In genomic region chr9:79970659-79971118, GRCm38 (mm10) we compare ENCODE assay signal across 12 mouse cellular contexts. TPM values are rescaled to one million over a fixed set of nuclear protein-coding genes. Genes with fewer than 3 reads are reported as not detected.
DNase-seq lines count a peak whose midpoint lies in the region; ATAC-seq and TF ChIP-seq lines count a peak whose summit lies in the region.
"Had no signal": no experiment of that assay in that cellular context is flagged by ENCODE, and none has a peak within 500 bp of the region (broad histone marks: within the 10 kb centered on the region; RNA-seq: fewer than 3 reads in every experiment).

No protein-coding gene starts in this region.

- in situ Hi-C loops in CH12.LX (cut with MboI; ENCODE audit: low pct_ligation_motif_present, low pct_unique_long_range_greater_than_20kb, low sequenced_read_pairs) = no loop called here

- ATAC-seq in heart, postnatal 0 days (ENCODE audit: insufficient read depth, low read depth) = peak; percentile 47; the same call in 1 of the 2 replicates
- no peak for ATAC-seq in forebrain, embryonic 12.5 days (ENCODE audit: low FRiP score)
- ATAC-seq: forebrain, embryonic 14.5 days had no signal

- dilution Hi-C loops in CH12.LX (cut with MboI; ENCODE audit: extremely low pct_ligation_motif_present, extremely low pct_unique_long_range_greater_than_20kb, low sequenced_read_pairs) = no loop called here

- no peaks in the 10 kb centered on the region for H3K36me3 ChIP-seq in CH12.LX (replicated peaks in 1 of 2; ENCODE audit: control insufficient read depth in 1 of 2, insufficient read depth in 1 of 2, low read length in 1 of 2)
- no peaks in the 10 kb centered on the region for H3K36me3 ChIP-seq in heart, postnatal 0 days (replicated peaks; ENCODE audit: control insufficient read depth, insufficient read depth, low read length)
- H3K36me3 ChIP-seq in megakaryocyte, embryonic 14.5 days (replicated peaks; ENCODE audit: low read length) = no peaks in the 10 kb centered on the region
- no peaks in the 10 kb centered on the region for H3K36me3 ChIP-seq in forebrain, embryonic 12.5 days (replicated peaks)
- H3K36me3 ChIP-seq in forebrain, embryonic 10.5 days (replicated peaks) = no peaks in the 10 kb centered on the region
- H3K36me3 ChIP-seq: hindbrain, embryonic 15.5 days; limb, embryonic 12.5 days had no signal

- 12% methylated on average over 8 of the region's 8 CpGs for WGBS in heart, postnatal 0 days
- 84% methylated on average over 8 of the region's 8 CpGs for WGBS in forebrain, embryonic 12.5 days
- WGBS in forebrain, embryonic 10.5 days = 77% methylated on average over 8 of the region's 8 CpGs

- H3K4me1 ChIP-seq in CH12.LX (ENCODE audit: control insufficient read depth in 1 of 2, insufficient read depth in 2 of 2) = peaks cover 2 to 4% of the 10 kb centered on the region in 2 experiments; a peak in 3 of 4 replicates
- H3K4me1 ChIP-seq in heart, postnatal 0 days (ENCODE audit: control insufficient read depth, insufficient read depth) = peaks cover 84% of the 10 kb centered on the region
- H3K4me1 ChIP-seq in megakaryocyte, embryonic 14.5 days = peaks cover 9% of the 10 kb centered on the region
- H3K4me1 ChIP-seq in forebrain, embryonic 12.5 days = no peaks in the 10 kb centered on the region
- H3K4me1 ChIP-seq in forebrain, embryonic 10.5 days = 0 out of 2 replicates have a peak, but pooled peaks cover 3% of the 10 kb centered on the region
- H3K4me1 ChIP-seq: hindbrain, embryonic 15.5 days; limb, embryonic 12.5 days had no signal

- TF ChIP-seq RAD21 in CH12.LX (IDR thresholded peaks at IDR 0.05; ENCODE audit: low read depth, low read length) = no peak

- H3K27me3 ChIP-seq in CH12.LX (replicated peaks) = no peaks in the 10 kb centered on the region
- no peaks in the 10 kb centered on the region for H3K27me3 ChIP-seq in heart, postnatal 0 days (ENCODE audit: control insufficient read depth, insufficient read depth, low read length)
- peaks cover 8% of the 10 kb centered on the region for H3K27me3 ChIP-seq in megakaryocyte, embryonic 14.5 days (replicated peaks)
- H3K27me3 ChIP-seq in forebrain, embryonic 12.5 days = no peaks in the 10 kb centered on the region
- H3K27me3 ChIP-seq in forebrain, embryonic 10.5 days (ENCODE audit: poor library complexity, severe bottlenecking) = no peaks in the 10 kb centered on the region
- H3K27me3 ChIP-seq: hindbrain, embryonic 15.5 days; limb, embryonic 12.5 days had no signal

- no peak for TF ChIP-seq EP300 in CH12.LX (IDR thresholded peaks at IDR 0.05; ENCODE audit: low read length)
- TF ChIP-seq EP300 in heart, postnatal 0 days (IDR thresholded peaks at IDR 0.05; ENCODE audit: low read depth) = no peak

- intact Hi-C loops in heart, postnatal 25 days (cut with DNase I) = no loop called here
- intact Hi-C loops in left cerebral cortex, adult 2 months (cut with DNase I) = no loop called here

- TF ChIP-seq POLR2A in CH12.LX (IDR thresholded peaks at IDR 0.05; ENCODE audit: low read depth, low read length) = no peak

- no peak overlapping the region for H3K4me3 ChIP-seq in CH12.LX (replicated peaks in 1 of 3; ENCODE audit: low read depth in 2 of 3, low read length in 2 of 3, poor library complexity in 1 of 3)
- peak overlapping the region; percentile 18 for H3K4me3 ChIP-seq in heart, postnatal 0 days (ENCODE audit: low read depth, low read length)
- peak overlapping the region; percentile 80 for H3K4me3 ChIP-seq in megakaryocyte, embryonic 14.5 days (replicated peaks)
- H3K4me3 ChIP-seq in forebrain, embryonic 12.5 days (replicated peaks) = no peak overlapping the region
- no peak overlapping the region for H3K4me3 ChIP-seq in left cerebral cortex, adult 2 months
- H3K4me3 ChIP-seq in forebrain, embryonic 10.5 days = no peak overlapping the region
- H3K4me3 ChIP-seq: hindbrain, embryonic 15.5 days; limb, embryonic 12.5 days had no signal

- H3K79me2 ChIP-seq in CH12.LX (replicated peaks; ENCODE audit: control insufficient read depth, extremely low read depth, insufficient read depth, poor library complexity, severe bottlenecking) = no peaks in the 10 kb centered on the region

- peak overlapping the region; percentile 12 for H3K9ac ChIP-seq in CH12.LX (ENCODE audit: insufficient read depth, low read depth)
- peak overlapping the region; percentile 8; the same call in 1 of the 2 replicates for H3K9ac ChIP-seq in heart, postnatal 0 days (replicated peaks; ENCODE audit: low read depth, low read length)
- no peak overlapping the region for H3K9ac ChIP-seq in forebrain, embryonic 12.5 days
- H3K9ac ChIP-seq: hindbrain, embryonic 15.5 days; limb, embryonic 12.5 days had no signal

- peak; percentile 97 for DNase-seq in heart, adult 11 months
- DNase-seq in heart, postnatal 25 days (ENCODE audit: low spot score) = no peak
- no peak for DNase-seq in CH12.LX (ENCODE audit: extremely low read depth)
- DNase-seq in heart, postnatal 0 days (ENCODE audit: low spot score) = peak; percentile 70
- DNase-seq in left cerebral cortex, adult 2 months (ENCODE audit: extremely low spot score in 1 of 2, low spot score in 2 of 2) = no peak
- DNase-seq in forebrain, embryonic 10.5 days (ENCODE audit: extremely low spot score, low spot score) = no peak
- DNase-seq: cerebellum, adult 9-10 months had no signal

- peak overlapping the region; percentile 86 for H3K4me2 ChIP-seq in CH12.LX (ENCODE audit: insufficient read depth, low read depth, poor library complexity, severe bottlenecking)
- peak overlapping the region; percentile 50 for H3K4me2 ChIP-seq in heart, postnatal 0 days (ENCODE audit: low read depth, low read length)
- no peak overlapping the region for H3K4me2 ChIP-seq in forebrain, embryonic 12.5 days
- H3K4me2 ChIP-seq: hindbrain, embryonic 15.5 days; limb, embryonic 12.5 days had no signal

- H3K9me3 ChIP-seq in CH12.LX (replicated peaks; ENCODE audit: low read length) = no peaks in the 10 kb centered on the region
- H3K9me3 ChIP-seq in heart, postnatal 0 days (replicated peaks; ENCODE audit: control insufficient read depth, low read length) = no peaks in the 10 kb centered on the region
- no peaks in the 10 kb centered on the region for H3K9me3 ChIP-seq in megakaryocyte, embryonic 14.5 days
- H3K9me3 ChIP-seq in forebrain, embryonic 12.5 days = no peaks in the 10 kb centered on the region
- no peaks in the 10 kb centered on the region for H3K9me3 ChIP-seq in forebrain, embryonic 10.5 days
- H3K9me3 ChIP-seq: hindbrain, embryonic 15.5 days; limb, embryonic 12.5 days had no signal

- no peak overlapping the region for H3K27ac ChIP-seq in CH12.LX (ENCODE audit: insufficient read depth, low read depth)
- peak overlapping the region; percentile 80 for H3K27ac ChIP-seq in heart, postnatal 0 days (ENCODE audit: low read depth)
- H3K27ac ChIP-seq in forebrain, embryonic 12.5 days = no peak overlapping the region
- H3K27ac ChIP-seq in left cerebral cortex, adult 2 months = no peak overlapping the region
- H3K27ac ChIP-seq in forebrain, embryonic 10.5 days = no peak overlapping the region
- H3K27ac ChIP-seq: hindbrain, embryonic 15.5 days; limb, embryonic 12.5 days had no signal

- no peak for TF ChIP-seq CTCF in CH12.LX (conservative IDR thresholded peaks at IDR 0.05 in 1 of 2, IDR thresholded peaks at IDR 0.05 in 1 of 2; ENCODE audit: low read depth in 2 of 2, low read length in 2 of 2)
- TF ChIP-seq CTCF in heart, postnatal 0 days (IDR thresholded peaks at IDR 0.05; ENCODE audit: low read depth) = no peak
- no peak for TF ChIP-seq CTCF in left cerebral cortex, adult 2 months (IDR thresholded peaks at IDR 0.05)

TF ChIP-seq in CH12.LX, 34 proteins besides CTCF, POLR2A, EP300 and RAD21:
- no peak for TF ChIP-seq NRF1 (IDR thresholded peaks at IDR 0.05; ENCODE audit: low read depth, low read length)

RNA-seq across cellular contexts. Expression of gene Filip1, which starts 42.0 kb away (rescaled TPM):
- 100 to 1,000 TPM; 122 to 129 TPM for total RNA-seq in heart, postnatal 25 days (2021)
- total RNA-seq in CH12.LX (2012; rRNA removed) (0.50 and 1.5 TPM in 2 replicates), CH12.LX (2014; rRNA removed) (0.24 and 0.71 TPM in 2 replicates)
- 1.3 and 1.4 TPM in 2 replicates for polyA plus RNA-seq in CH12.LX (2012; ENCODE audit: insufficient read length, low read depth)
- total RNA-seq in heart, postnatal 0 days (2014; rRNA removed; ENCODE audit: low replicate concordance) = 27.4 and 52.3 TPM in 2 replicates
- 31.6 and 39.0 TPM in 2 replicates for polyA plus RNA-seq in heart, postnatal 0 days (2015; fragmentation: Nextera tagmentation; extraction: Ambion mirVana)
- polyA plus RNA-seq in megakaryocyte, embryonic 14.5 days (2012; ENCODE audit: insufficient read depth, low replicate concordance) = not detected in 2 replicates
- 8.5 and 9.5 TPM in 2 replicates for polyA plus RNA-seq in forebrain, embryonic 12.5 days (2016; fragmentation: Nextera tagmentation; extraction: Ambion mirVana)
- 10 to 100 TPM; 16.2 to 16.4 TPM for total RNA-seq in left cerebral cortex, adult 2 months (2021)
- 11.9 and 16.3 TPM in 2 replicates for polyA plus RNA-seq in forebrain, embryonic 10.5 days (2016; fragmentation: Nextera tagmentation; extraction: Ambion mirVana)

Comparison
In these comparisons a context has a peak if more than half of its experiments do, and no peak if none do; other contexts are left out.
1. DNase-seq: peak in heart, adult 11 months (single experiment) and heart, postnatal 0 days (single experiment); none in heart, postnatal 25 days (single experiment), CH12.LX (single experiment), left cerebral cortex, adult 2 months (0 of 2) and forebrain, embryonic 10.5 days (single experiment).
2. H3K4me3 ChIP-seq: peak in heart, postnatal 0 days (single experiment) and megakaryocyte, embryonic 14.5 days (single experiment); none in CH12.LX (0 of 3), forebrain, embryonic 12.5 days (single experiment), left cerebral cortex, adult 2 months (single experiment) and forebrain, embryonic 10.5 days (single experiment).